Mouse (Mus musculus): ENCODE results near the gene Maml3. TPM values are rescaled to one million over a fixed set of nuclear protein-coding genes. Genes with fewer than 3 reads are reported as not detected.

Gene Maml3
- total and polyA plus RNA-seq, 3 experiments, result 0.81 to 1.8 (median 0.98) TPM

- Histone ChIP-seq H3K79me2 (replicated peaks; ENCODE audit: control insufficient read depth, extremely low read depth, insufficient read depth, poor library complexity, severe bottlenecking) (no peaks in the 10 kb centered on the region), H3K27me3 (replicated peaks) (no peaks in the 10 kb centered on the region), H3K9me3 (replicated peaks; ENCODE audit: low read length) (no peaks in the 10 kb centered on the region), H3K4me1 (ENCODE audit: control insufficient read depth in 1 of 2, insufficient read depth in 2 of 2) (no peaks in the 10 kb centered on the region), H3K36me3 (replicated peaks in 1 of 2; ENCODE audit: control insufficient read depth in 1 of 2, insufficient read depth in 1 of 2, low read length in 1 of 2) (no peaks in the 10 kb centered on the region), H3K27ac (ENCODE audit: insufficient read depth, low read depth) (no peak overlapping the region), H3K4me2 (ENCODE audit: insufficient read depth, low read depth, poor library complexity, severe bottlenecking) (no peak overlapping the region), H3K9ac (ENCODE audit: insufficient read depth, low read depth) (no peak overlapping the region), H3K4me3 (replicated peaks in 1 of 3; ENCODE audit: low read depth in 2 of 3, low read length in 2 of 3, poor library complexity in 1 of 3) (no peak overlapping the region)
- no peak for TF ChIP-seq ETS1 (conservative IDR thresholded peaks at IDR 0.05; ENCODE audit: low read depth, low read length)
- no peak for TF ChIP-seq SMC3 (IDR thresholded peaks at IDR 0.05; ENCODE audit: low read depth, low read length)
- TF ChIP-seq PAX5 (IDR thresholded peaks at IDR 0.05; ENCODE audit: low read length), result no peak
- TF ChIP-seq POLR2AphosphoS2 (IDR thresholded peaks at IDR 0.05; ENCODE audit: low read depth, low read length), result no peak
- TF ChIP-seq USF2 (conservative IDR thresholded peaks at IDR 0.05; ENCODE audit: low read depth, low read length), result no peak
- no peak for TF ChIP-seq HCFC1 (IDR thresholded peaks at IDR 0.05; ENCODE audit: low read depth, low read length)
- TF ChIP-seq KAT2A (IDR thresholded peaks at IDR 0.05; ENCODE audit: insufficient replicate concordance, low read length), result no peak
- no peak for TF ChIP-seq JUN (IDR thresholded peaks at IDR 0.05; ENCODE audit: insufficient read depth, low read depth, low read length)
- TF ChIP-seq ZMIZ1 (IDR thresholded peaks at IDR 0.05; ENCODE audit: low read depth, low read length), result no peak
- TF ChIP-seq ZC3H11A (IDR thresholded peaks at IDR 0.05; ENCODE audit: low read depth, low read length), result no peak
- TF ChIP-seq EP300 (IDR thresholded peaks at IDR 0.05; ENCODE audit: low read length), result no peak
- no peak for TF ChIP-seq TCF12 (IDR thresholded peaks at IDR 0.05; ENCODE audit: low read depth, low read length)
- no peak for TF ChIP-seq CHD2 (IDR thresholded peaks at IDR 0.05; ENCODE audit: low read length)
- no peak for TF ChIP-seq MAFK (IDR thresholded peaks at IDR 0.05; ENCODE audit: insufficient replicate concordance, low read length)
- no peak for TF ChIP-seq POLR2A (IDR thresholded peaks at IDR 0.05; ENCODE audit: low read depth, low read length)
- no peak for TF ChIP-seq CTCF (conservative IDR thresholded peaks at IDR 0.05 in 1 of 2, IDR thresholded peaks at IDR 0.05 in 1 of 2; ENCODE audit: low read depth in 2 of 2, low read length in 2 of 2)
- no peak for TF ChIP-seq RCOR1 (conservative IDR thresholded peaks at IDR 0.05; ENCODE audit: low read depth, low read length)
- no peak for TF ChIP-seq ELF1 (IDR thresholded peaks at IDR 0.05; ENCODE audit: low read depth, low read length)
- dilution Hi-C loops (cut with MboI; ENCODE audit: extremely low pct_ligation_motif_present, extremely low pct_unique_long_range_greater_than_20kb, low sequenced_read_pairs), result no loop called here
- no peak for DNase-seq (ENCODE audit: extremely low read depth)
- in situ Hi-C loops (cut with MboI; ENCODE audit: low pct_ligation_motif_present, low pct_unique_long_range_greater_than_20kb, low sequenced_read_pairs), result no loop called here
Measured at GRCm38 (mm10) chr3:51981496-51981895, 123.4 kb downstream of the Maml3 start.

- no peak overlapping the region for H3K27ac ChIP-seq (ENCODE audit: insufficient read depth, low read depth)
- H3K4me2 ChIP-seq (ENCODE audit: insufficient read depth, low read depth, poor library complexity, severe bottlenecking), result no peak overlapping the region
- H3K79me2 ChIP-seq (replicated peaks; ENCODE audit: control insufficient read depth, extremely low read depth, insufficient read depth, poor library complexity, severe bottlenecking), result no peaks in the 10 kb centered on the region
- no peak overlapping the region for H3K4me3 ChIP-seq (replicated peaks in 1 of 3; ENCODE audit: low read depth in 2 of 3, low read length in 2 of 3, poor library complexity in 1 of 3)
- in situ Hi-C loops (cut with MboI; ENCODE audit: low pct_ligation_motif_present, low pct_unique_long_range_greater_than_20kb, low sequenced_read_pairs), result no loop called here
- no peaks in the 10 kb centered on the region for H3K4me1 ChIP-seq (ENCODE audit: control insufficient read depth in 1 of 2, insufficient read depth in 2 of 2)
- no peak overlapping the region for H3K9ac ChIP-seq (ENCODE audit: insufficient read depth, low read depth)
- DNase-seq (ENCODE audit: extremely low read depth), result no peak
- dilution Hi-C loops (cut with MboI; ENCODE audit: extremely low pct_ligation_motif_present, extremely low pct_unique_long_range_greater_than_20kb, low sequenced_read_pairs), result no loop called here
- TF ChIP-seq IRF4 (IDR thresholded peaks at IDR 0.05; ENCODE audit: low read depth, low read length), result no peak
- no peak for TF ChIP-seq POLR2A (IDR thresholded peaks at IDR 0.05; ENCODE audit: low read depth, low read length)
- no peak for TF ChIP-seq MEF2A (IDR thresholded peaks at IDR 0.05; ENCODE audit: borderline replicate concordance, low read depth, low read length)
- TF ChIP-seq POLR2AphosphoS2 (IDR thresholded peaks at IDR 0.05; ENCODE audit: low read depth, low read length), result no peak
- TF ChIP-seq MAZ (IDR thresholded peaks at IDR 0.05; ENCODE audit: low read depth, low read length), result no peak
- TF ChIP-seq MXI1 (IDR thresholded peaks at IDR 0.05; ENCODE audit: low read depth, low read length), result no peak
- TF ChIP-seq SMC3 (IDR thresholded peaks at IDR 0.05; ENCODE audit: low read depth, low read length), result no peak
- TF ChIP-seq PAX5 (IDR thresholded peaks at IDR 0.05; ENCODE audit: low read length), result no peak
- TF ChIP-seq EP300 (IDR thresholded peaks at IDR 0.05; ENCODE audit: low read length), result no peak
- TF ChIP-seq SIN3A (IDR thresholded peaks at IDR 0.05; ENCODE audit: low read length), result no peak
- no peak for TF ChIP-seq TCF12 (IDR thresholded peaks at IDR 0.05; ENCODE audit: low read depth, low read length)
- no peak for TF ChIP-seq ZC3H11A (IDR thresholded peaks at IDR 0.05; ENCODE audit: low read depth, low read length)
- TF ChIP-seq HCFC1 (IDR thresholded peaks at IDR 0.05; ENCODE audit: low read depth, low read length), result no peak
- TF ChIP-seq KAT2A (IDR thresholded peaks at IDR 0.05; ENCODE audit: insufficient replicate concordance, low read length), result no peak
- no peak for TF ChIP-seq ZNF384 (IDR thresholded peaks at IDR 0.05; ENCODE audit: low read depth, low read length)
- TF ChIP-seq ZKSCAN1 (IDR thresholded peaks at IDR 0.05; ENCODE audit: borderline replicate concordance, low read depth, low read length), result no peak
- no peak for TF ChIP-seq MAFK (IDR thresholded peaks at IDR 0.05; ENCODE audit: insufficient replicate concordance, low read length)
- no peak for TF ChIP-seq CHD2 (IDR thresholded peaks at IDR 0.05; ENCODE audit: low read length)
- no peaks in the 10 kb centered on the region for H3K27me3 ChIP-seq (replicated peaks)
- H3K9me3 ChIP-seq (replicated peaks; ENCODE audit: low read length), result no peaks in the 10 kb centered on the region
- H3K36me3 ChIP-seq (replicated peaks in 1 of 2; ENCODE audit: control insufficient read depth in 1 of 2, insufficient read depth in 1 of 2, low read length in 1 of 2), result no peaks in the 10 kb centered on the region
Measured at GRCm38 (mm10) chr3:51977654-51978352, 127.1 kb downstream of the Maml3 start.

All from CH12.LX (cell line).